Mouse (Mus musculus) lung, postnatal 14 days (tissue): ENCODE data around the gene Kif13a.

Experiments used
- DNase-seq: peaks from one replicate; pipeline ENCODE4 v3.0.0; 2021

The Kif13a gene

DNA sequence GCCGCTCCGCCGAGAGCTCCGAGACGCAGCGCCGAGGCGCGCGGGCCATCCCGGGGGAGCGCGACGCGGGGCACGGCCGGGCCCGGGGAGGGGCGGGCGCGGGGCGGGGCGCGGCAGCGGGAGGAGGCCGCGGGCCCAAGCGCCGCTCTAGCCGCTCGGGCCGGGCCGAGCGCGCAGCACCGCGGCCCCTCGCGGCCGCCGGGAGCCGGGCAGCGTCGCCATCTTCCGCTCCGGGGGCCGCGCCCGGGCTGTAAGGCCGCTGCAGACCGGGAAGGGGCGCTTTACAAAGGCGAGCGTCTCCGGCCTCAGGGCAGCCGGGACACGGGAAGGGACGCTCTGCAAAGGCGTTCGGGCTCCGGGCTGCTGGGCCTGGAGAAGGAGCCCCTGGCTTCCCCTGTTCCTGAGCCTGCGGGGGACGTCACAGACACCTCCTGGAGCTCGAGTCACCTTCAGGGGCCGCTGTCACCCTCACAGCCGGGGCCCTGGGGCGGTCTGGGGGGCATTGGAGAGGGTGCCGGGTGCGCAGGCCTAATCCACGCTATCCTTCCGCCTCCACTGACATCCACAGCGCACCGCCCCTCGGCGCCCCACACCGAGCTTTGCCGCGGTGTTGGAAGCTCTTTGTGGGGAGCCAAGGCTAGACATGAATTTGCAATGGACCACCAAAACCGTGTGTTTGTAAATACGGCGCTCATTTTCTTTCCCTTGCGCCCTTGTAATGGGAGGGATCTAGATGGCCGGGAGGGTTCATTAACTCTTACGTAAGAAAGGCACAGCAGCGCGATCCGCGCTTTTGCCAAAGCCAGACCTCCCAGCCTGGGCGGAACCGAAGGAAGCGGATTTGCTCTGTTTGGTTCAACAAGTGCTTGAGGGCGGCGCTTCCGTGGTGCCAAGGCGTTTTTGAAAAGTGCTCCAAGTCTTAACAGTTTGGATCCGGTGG lies at the start of gene Kif13a:
Gene Kif13a (minus strand): TSS at position 149 of the 940 bp plus-strand sequence.
- peak; percentile 91 for DNase-seq

DNA sequence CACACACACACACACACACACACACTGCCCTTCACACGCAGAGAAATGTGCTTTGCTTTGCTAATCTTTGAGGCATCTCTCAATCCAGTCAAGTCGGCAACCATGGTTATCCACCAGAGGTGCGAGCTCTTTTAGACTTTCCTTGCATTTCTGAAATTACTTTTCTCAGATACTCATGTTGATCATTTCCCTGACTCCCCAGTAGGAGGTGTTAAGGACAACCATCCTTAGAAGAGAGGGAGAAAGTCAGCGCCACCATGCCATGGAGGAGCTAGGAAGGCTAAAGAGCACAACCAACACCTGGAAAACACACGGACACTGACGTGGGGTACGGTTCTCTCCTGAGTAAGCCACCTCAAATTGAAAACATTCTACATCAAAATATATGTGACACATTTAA lies 46.9 kb upstream of the Kif13a start:
- DNase-seq = no peak

DNA sequence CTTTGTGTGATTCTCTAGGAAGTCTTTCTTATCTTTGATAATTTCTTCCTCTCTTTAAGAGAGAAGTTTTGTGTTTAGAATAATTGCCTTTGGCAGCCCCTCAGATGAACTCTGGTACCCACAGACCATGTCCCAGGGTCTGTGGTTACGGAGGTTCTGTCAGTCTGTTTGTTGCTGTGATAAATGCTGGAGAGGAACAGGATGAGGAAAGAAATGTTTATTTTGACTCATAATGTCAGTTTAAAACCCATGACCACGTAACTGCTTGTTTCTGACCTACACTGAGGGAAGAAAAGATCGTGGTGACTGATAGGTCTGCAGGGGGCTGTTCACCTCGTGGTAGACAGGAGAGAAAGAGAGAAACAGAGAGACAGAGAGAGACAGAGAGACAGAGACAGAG lies 46.3 kb upstream of the Kif13a start:
- no peak for DNase-seq

DNA sequence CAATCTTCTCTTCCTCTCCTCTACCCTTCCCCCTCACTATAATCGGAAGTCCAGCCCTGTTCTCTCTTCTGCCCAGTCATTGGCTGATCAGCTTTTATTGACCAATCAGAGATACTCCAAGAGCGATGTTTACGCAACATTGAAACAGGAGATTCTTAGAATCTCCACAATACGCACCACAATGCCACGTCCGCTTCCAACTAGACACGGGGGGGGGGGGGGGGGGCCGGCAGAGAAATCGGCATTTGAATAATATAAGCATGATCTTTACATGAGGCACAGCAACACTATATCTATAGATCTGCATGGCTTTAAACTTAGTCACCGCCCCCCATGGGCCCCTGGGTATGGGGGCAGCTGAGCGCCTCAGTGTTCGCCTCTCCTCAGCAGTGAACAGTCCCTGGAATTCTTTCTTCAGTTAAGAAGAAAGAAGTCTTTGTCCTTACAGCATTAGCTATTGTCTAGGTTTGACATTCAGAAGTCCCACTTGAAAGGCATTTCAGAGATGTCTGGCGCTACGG lies 45.4 kb upstream of the Kif13a start:
- DNase-seq = no peak

DNA sequence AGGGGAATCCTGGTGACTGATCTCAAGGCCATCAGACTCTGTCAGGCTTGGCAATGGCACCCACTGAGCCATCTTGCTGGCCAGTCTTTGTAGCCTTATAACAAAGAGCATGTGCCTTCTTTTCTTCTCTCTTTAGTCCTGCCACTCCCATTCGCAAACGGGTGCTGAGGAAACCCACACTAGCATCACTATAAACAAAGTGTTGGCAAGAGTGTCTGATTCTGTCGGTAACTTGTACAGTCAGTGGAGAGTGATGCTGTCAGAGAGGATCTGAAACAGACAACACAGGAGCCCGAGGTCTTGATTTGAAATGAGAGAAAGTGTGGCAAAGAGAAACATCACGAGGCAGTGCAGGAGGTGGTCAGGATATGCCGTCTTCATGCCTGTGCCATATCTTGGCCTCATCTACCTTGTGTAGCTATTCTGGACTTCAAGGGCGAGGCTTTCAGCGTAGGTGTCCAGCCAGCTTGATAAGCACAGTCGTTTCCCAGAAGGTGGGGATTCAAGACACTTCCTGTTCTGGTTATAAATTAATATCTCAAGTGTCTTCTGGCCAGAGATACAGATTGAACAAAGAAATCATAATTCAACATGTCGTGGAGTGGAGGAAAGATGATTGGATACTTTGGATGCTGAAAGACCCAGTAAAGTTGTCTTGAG lies 40.7 kb upstream of the Kif13a start:
- DNase-seq = peak; percentile 32

DNA sequence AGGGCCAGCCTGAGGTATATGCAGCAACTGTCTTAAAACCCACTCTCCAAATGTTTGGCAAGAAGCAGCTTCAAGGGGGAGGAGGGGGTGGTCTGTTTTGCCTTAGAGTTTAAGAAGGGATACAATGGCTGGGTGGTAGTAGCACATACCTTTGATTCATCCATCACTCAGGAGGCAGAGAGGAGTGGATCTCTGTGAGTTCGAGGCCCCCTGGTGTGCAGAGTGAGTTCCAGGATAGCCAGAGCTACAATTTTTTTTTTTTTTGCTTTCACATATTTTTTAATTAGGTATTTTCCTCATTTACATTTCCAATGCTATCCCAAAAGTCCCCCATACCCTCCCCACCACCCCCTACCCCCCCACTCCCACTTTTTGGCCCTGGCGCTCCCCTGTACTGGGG lies 39.0 kb upstream of the Kif13a start:
- no peak for DNase-seq

DNA sequence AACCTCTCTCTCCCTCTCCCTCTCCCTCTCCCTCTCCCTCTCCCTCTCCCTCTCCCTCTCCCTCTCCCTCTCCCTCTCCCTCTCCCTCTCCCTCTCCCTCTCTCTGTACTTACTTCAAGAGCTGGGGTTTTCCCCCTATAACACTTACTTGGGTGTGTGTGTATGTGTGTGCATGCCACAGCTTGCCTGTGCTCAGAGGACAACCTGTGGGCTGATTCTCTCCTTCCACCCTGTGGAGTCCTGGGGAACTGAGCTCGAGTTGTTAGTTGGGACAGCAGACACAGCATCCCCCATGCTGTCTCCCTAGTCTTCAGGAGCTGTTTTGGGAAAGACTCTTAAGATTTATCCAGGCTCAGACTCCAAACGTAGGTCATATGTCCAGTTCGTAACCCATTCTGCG lies 37.6 kb upstream of the Kif13a start:
- DNase-seq = no peak

DNA sequence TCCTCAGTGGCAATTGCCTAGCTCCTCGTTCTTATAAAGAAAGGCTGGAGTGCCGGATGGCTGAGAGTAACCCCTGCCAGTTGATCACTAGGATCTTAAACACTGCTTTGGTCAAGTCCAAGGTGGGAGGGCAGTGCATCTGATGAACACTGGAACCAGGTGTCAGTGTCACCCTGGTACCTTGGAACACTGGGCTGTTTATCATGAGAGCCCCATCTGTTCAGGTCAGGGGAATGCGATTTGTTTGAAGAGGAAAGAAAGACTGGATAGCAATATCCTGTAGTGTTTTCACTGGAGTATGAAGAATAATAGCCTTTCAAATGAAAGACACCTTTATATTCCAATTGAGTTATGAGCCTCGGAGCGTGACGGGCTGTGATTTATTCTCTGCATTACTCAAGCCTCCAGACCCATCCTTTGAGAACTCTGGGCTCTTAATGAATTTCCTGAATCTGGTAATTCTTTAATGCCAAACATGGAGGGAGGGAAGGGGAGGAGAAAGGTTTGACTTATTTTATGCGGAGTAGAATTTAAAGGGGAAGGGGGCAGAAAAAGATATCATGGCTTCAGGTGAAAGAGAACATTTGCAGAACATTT lies 31.3 kb upstream of the Kif13a start:
- no peak for DNase-seq

DNA sequence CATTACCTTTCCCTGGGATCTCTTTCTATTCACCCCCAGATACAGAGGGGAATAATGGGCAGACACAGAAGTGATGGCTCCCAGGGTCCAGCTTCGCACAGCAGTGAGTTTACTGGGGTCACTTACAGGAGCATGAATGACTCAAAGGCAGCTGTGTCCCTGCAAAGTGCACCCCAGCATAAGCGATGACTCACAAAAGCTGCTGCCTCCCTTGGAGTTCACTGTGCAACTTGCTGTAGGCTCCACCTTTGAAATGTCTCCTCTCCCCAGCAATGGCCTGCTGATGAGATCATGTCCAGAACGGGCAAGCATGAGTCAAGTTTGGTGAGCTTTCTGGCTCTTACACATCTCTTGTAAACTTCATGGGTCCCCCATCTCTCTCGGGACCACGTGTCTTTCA lies 29.5 kb upstream of the Kif13a start:
- DNase-seq = no peak

DNA sequence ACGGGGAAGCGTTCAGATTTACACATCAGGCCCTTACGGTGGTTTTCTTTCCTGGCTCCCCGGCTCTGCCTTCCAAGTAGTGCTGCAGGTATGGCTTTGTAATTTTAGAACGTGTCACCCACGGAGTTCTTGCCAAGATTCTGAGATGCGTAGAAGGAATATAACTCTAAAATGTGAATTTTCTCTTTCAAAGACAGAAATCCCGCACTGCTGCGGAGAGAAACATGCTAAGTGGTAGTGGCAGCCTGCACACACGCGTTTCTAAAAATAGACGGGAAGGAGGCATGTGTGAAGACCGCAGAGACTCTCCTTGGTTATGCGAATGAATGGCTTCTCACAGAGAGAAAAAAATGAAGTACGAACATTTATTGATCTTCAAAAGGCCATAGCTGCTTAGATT lies 21.5 kb upstream of the Kif13a start:
- no peak for DNase-seq

DNA sequence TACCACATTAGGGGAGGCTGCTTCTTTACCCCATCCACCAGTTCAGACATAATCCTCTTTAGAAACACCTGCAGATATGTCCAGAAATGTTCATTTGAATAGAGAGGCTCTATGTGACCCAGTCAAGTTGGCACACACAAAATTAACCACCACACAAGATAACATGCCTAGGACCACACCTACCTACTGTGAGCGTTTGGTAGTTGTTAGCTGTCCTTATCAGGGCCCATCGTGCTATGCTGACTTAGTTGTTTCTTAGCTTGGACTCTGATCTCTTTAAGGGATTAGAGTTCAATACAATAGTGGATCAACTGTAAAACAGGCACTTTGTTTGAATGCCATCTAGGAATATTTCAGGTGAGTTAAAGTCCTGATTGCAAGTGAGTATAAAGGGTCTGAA lies 20.1 kb upstream of the Kif13a start:
- DNase-seq = no peak

DNA sequence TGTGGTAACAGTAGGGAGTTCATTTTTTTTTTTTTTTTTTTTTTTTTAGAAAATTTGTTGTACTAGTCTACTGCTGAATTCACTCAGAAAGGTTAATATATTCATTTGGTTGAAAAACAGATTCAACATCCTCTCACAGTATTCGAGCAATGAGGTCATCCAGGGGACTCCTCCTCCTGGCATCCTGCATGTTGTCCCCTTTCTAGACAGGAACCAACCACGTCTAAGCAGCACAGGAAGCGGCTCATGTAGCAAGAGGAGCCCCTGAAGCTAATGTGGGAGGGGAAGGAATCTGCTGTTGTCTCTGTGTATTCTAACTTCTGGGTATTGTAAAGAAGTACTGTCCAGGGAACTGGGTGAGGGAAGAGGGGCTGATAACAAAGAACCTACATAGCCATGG lies 18.4 kb upstream of the Kif13a start:
- DNase-seq = no peak

DNA sequence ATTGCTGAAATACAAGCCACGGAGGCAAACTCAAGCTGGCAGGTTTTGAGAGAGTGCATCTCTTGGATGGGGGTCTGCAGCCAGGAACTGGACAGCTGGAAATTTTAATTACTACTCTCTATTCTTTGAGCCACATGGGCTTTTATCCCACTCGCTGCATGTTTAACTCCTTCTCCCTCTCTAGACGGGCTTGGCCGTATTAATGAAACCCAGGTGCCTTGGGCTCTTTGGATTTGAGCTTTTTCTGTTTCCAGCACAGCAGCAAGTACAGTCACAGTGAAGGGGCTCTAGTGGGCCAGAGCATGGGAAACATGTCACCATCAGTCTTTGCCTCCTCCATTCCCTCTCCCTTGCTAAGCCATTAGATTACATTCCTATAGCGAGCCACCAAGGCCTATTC lies 16.4 kb upstream of the Kif13a start:
- no peak for DNase-seq

DNA sequence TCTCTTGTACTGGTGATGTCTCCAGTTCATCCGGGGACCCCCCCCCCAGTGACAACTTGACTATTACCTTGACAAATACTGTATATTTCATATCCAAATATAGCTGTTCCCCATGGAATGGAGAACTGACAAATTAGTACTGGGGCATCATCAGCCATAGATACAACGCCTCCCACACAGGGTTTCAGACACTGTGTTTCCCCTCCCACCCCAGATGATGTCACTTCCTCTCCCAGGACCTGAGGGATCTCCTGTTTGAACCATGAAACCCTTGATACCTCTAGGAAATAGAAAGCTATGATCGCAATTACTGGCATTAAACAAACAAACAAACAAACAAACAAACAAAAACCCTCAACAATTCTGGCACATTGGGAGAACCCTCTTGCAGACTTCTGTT lies 15.6 kb upstream of the Kif13a start:
- no peak for DNase-seq

DNA sequence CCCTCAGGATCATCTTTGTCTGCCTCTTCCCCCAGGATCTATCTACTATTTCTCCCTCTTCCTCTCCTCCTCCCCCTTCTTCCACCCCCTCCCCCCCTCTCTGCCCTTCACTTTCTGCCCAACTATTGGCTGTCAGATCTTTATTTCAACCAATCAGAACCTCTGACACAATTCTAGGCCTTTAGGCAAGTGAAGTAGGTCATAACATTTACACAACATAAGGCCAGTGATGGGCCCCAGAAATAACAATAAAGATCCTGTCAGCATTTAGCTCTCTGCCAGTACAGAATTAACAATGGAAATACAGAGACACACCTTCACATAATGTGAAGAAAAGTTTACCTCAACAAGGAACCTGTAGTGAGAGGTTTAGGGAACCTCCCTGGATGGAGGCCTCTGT lies 13.6 kb upstream of the Kif13a start:
- DNase-seq = no peak

DNA sequence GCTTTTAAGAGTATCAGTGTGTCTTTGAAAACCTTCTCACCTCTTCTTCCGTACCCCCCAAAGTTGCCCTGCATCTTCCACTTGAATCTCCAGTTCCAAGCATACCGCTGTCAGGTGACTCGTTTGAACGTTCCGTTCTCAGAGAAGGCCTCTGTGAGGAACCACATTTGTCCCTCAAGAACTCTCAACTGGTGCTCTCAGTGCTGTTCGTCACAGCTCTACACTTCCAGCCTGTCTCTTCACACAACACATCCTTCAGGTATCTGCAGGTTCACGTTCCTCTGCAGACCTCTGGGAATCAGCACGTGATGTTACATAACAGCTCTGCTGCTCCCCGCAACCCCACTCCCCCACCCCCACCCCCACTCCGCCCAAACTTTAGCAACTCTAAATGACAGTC lies 4.4 kb upstream of the Kif13a start:
- no peak for DNase-seq

DNA sequence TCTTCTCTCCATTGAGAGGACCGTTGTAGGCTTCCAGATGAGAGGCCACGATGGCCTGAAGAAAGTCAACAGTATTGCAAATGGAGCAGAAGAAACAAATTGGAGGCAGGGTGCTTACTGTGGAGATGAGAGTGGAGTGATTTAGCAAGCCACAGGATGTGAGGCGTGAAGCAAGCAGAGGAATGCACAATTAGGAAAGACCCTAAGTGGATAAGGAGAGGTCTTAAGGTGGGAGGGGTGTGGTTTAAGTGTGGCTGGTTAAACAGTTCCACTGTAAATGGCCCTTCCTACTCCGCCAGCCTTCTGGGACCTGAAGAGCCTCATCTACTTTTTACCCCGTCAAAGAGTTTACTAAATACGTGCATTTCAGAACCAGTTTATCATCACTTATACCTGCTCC lies 3.2 kb upstream of the Kif13a start:
- peak; percentile 21 for DNase-seq

DNA sequence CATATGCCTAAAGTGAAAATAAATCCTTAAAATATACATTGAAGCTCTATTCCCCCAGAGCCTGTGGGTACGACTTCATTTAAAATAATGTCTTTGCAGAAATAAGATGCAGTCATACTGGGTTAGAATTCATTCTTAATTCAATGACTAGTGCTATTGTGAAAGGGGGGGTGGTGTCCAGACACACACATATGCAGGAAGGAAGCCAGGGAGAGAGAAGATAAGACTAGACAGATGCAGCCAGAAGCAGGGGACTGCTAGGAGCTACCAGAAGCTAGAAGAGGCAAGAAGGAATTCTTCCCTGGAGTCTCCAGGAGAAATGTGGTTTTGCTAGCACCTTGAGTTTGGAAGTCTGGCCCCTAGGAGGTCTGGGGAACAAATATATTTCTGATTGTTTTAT lies 2.4 kb upstream of the Kif13a start:
- DNase-seq = no peak

DNA sequence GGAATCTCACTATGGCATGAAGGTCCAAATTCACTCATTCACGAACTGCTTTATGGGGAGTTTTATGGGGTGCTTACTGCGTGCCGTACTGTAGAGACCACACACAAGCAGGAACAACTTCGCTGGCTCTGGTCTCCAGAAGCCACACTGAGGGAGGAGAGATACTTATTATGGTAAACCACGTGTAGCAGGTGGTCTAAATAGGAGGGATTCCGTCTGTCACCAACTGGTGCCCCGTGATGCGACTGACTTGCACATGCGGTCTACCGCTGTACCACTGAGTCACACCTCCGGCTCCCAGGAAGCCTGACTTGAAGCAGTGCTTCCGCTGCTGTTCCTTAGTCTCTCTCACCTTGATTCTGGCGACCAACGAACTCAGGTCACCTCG lies 986 bp upstream of the Kif13a start:
- peak; percentile 23 for DNase-seq

DNA sequence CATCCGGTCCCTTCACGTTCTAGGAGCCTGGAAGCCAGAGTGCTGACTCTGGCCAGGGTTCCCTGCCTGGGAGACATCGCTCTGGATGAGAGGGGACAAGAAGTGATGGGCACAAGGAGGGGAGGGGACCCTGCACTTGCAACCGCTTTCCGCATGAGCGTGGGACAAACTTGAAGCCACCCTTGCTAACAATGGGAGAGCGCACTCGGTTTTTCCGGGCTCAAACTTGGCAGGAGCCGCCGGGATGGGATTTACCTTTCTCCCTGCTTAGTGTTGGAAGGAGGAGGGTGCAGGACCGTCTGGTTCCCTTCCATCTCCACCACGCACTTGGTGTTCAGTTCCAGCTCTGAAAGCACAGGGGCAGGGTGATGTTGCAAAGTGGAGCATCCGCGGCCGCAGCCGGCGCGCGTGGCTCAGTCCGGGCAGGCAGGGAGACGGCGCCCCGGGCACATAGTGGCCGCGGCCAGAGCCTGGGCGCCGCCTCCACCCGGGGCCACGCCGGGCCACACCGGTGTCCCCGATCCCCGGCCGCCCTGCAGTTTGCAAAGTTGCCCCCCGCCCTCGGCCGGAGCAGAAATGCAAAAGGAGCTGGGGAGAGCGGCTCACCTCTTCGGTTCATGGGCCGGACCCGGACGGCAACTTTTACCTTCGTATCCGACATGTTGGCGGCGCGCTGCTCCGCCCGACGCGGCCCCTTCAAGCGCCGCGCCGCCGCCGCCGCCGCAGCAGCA lies 541 bp downstream of the Kif13a start:
- DNase-seq = peak; percentile 60

DNA sequence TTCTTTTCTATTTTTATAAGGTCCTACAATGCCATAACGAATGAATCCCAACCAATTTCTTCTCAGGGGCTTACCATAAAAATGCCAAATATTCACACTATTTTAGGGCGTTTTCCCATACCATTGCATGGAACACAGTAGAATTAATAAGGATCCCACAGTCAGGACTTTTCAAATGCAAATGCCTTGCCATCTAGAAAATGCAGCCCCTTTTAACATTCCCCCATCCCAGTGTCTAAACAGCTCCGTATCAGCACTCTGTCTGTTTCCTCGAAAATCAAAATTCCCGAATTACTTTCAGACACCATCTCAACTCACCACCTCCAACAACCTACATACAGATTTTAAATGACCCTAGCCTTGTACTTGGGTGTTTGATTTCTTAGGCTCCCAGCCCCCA lies 1.3 kb downstream of the Kif13a start:
- DNase-seq = no peak

DNA sequence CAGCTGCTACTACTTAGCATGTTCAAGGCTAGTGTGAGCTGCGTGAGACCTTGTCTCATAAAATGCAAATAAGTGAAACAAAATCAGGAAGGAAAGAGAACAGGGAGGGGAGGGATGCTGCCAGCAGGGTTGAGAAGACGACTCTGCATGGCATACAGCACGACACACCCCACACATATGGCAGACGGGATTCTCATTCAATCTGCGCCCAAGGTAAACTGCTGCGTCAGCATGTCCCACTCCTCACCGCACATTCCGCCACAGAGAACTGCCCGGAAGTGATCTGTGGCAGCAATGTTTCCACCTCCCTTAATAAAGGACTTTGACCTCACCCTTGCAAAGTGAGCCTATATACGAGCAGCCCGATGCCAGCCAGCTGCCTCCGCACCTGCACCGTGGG lies 4.0 kb downstream of the Kif13a start:
- no peak for DNase-seq

DNA sequence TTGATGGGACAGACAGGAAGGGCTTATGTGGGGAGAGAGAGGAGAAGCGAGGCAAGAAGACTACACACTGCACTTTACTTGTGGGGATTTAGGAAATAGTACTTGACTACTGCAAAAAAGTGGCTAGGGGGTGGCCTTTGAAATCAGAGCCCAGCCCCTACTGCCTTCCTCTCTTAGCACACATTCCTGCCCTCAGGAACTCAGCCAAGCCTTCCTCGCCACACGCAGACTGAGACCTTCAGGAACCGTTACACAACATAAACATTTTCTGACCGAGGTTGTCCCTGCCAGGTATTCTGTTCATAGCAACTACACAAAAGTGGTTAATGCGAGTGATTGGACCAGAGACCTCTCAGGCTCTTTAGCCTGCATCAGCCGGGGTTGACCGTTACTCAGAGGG lies 8.1 kb downstream of the Kif13a start:
- peak; percentile 24 for DNase-seq
